Mouse (Mus musculus) thymus, postnatal 0 days (tissue): ENCODE data around the gene Cspg5. TPM values are rescaled to one million over a fixed set of nuclear protein-coding genes. Genes with fewer than 3 reads are reported as not detected.

Source experiments
- DNase-seq: peaks from one replicate; pipeline ENCODE4 v3.0.0-alpha.2; 2015; ENCODE audit warnings: low spot score
- polyA plus RNA-seq: library from polyadenylated mRNA; unstranded; fragments of >200 nt; fragmentation: Nextera tagmentation; extraction: Ambion mirVana; gene quantifications from 2 replicates; pipeline ENCODE4 v1.2.1, GENCODE M21; 2015

Cspg5 gene
- polyA plus RNA-seq, 1 experiment from 2014 or later, result 0.12 TPM

- no peak for DNase-seq
Measured at GRCm38 (mm10) chr9:110250776-110251175, 7.2 kb downstream of the Cspg5 start.

DNA sequence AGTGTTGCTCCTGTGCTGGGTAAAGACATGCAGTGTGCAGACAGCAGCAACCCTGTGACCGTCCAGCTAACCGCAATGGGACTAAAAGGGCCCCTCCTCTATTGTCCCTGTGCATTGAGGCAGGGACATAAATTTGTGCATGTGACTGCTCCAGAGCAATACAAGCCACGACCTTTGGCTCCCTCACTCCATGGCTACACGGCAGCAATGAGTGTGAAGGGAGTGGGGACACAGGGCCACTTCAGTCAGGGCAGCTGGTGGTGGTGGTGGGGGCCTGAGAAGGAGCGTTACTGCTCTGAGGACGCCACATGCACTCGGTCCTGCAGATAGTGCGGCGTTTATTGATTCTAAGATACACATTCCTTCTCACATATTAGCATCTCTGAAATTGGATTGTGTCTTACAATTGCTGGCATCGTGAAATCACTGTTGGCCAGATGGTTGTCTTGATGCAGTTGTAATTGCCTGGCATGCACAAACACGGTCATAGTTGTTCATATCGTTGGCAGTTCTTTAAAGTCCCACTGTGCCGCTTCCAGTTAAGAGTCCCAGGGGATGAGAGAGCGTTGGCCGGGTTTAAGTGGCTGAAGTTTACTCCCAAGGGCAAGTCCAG, 11.9 kb downstream of the Cspg5 start:
- DNase-seq, result no peak

DNA sequence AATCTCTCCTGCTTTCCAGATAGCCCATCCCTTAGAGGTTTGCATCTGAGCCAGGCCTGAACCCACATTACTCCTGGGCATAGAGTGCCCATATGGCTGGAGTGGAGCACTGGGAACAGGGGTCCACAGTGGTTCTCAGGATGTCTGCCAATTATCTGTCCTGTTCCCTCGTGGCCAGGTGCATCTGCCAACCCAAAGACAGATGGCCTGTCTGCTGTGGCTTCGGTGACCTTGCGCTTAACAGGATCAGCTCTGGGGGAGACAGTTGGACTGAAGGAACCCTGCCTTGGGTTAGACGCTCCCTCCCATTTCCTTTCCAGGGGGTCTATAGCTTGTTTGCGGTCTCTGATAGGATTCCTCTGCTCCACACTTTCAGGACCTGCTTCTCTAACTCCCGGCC, 15.1 kb downstream of the Cspg5 start:
- DNase-seq, result no peak

- no peak for DNase-seq
Measured at GRCm38 (mm10) chr9:110259118-110259517, 15.5 kb downstream of the Cspg5 start.

DNA sequence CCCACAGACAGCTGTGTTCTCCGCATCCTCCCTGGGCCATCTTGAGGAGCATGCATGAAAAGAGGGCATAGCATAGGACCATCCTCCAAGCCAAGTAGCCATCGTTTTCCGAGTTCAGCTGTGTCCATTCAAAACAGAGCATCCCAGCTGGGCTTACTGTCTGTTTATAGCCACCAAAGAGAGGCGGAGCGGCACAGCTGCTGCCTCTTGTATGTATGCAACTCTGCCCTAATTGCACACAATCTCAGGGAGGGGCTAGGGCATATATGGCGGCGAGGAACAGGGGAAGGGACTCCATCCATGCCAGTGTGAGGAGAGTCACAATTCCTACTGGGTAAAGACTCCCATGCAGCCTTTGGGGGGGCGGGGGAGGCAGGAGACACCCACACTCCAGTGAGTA, 19.6 kb downstream of the Cspg5 start:
- no peak for DNase-seq

GRCm38 (mm10) chr9:110264991-110265390, 21.4 kb downstream of the Cspg5 start:
- DNase-seq, result no peak

GRCm38 (mm10) chr9:110268416-110268815, 24.8 kb downstream of the Cspg5 start:
- DNase-seq, result no peak

DNA sequence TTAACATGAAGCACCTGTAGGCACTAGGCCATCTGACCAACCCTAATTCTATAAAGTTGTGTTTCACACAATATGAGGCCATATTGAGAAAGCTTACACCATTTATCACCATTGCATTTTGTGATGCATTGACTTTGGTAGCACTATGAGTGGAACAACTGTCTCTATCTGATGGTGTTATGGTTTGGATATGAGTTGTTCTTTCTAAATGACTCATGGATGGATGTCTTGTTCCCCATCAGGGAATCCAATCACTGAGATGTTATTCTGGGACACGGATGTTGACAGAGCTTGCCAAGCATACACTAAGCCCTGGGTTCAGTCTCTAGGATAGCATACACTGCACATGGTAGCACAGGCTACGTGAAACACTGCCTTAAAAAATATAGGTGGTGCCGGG, 28.7 kb downstream of the Cspg5 start:
- no peak for DNase-seq

GRCm38 (mm10) chr9:110273507-110273906, 29.9 kb downstream of the Cspg5 start:
- DNase-seq, result no peak

DNA sequence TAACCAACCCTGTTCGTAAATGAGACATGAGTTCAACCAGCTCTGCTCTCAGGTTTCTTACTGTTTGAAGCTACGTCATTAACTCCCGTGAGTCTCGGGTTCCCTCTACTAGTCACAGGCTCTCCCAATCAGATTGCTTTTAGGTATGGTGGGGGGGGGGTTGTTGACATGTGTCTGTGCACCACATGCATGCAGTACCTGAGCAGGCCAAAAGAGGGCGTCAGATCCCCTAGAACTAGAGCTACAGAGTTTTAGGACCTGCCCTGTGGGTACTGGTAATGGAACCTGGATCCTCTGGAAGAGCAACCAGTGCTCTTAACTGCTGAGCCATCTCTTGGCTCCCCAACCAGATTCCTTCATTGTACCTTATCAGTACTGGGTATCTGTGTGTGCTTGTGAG, 32.3 kb downstream of the Cspg5 start:
- no peak for DNase-seq

DNA sequence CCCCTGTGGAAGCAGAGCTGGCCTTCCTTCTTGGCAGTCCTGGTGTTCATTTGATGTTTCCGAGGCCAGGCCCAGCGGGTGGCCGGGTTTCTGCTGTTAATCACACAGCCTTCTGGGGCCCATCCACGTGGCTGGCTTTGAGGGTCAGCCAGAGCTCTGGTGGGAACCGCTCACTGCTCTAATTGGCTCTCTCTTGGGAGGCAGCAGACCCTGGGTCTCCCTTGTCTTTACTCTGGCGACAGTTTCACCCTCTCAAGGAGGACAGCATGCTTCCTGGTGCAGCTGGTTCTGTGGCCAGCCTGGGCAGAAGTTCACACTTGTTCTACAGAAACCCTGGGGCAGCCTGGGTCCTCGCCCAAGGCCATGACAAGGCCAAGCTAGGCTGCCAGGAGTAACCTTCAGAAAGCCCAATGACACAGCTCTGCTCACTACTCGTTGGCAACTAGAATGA, 33.9 kb downstream of the Cspg5 start:
- DNase-seq, result no peak

DNA sequence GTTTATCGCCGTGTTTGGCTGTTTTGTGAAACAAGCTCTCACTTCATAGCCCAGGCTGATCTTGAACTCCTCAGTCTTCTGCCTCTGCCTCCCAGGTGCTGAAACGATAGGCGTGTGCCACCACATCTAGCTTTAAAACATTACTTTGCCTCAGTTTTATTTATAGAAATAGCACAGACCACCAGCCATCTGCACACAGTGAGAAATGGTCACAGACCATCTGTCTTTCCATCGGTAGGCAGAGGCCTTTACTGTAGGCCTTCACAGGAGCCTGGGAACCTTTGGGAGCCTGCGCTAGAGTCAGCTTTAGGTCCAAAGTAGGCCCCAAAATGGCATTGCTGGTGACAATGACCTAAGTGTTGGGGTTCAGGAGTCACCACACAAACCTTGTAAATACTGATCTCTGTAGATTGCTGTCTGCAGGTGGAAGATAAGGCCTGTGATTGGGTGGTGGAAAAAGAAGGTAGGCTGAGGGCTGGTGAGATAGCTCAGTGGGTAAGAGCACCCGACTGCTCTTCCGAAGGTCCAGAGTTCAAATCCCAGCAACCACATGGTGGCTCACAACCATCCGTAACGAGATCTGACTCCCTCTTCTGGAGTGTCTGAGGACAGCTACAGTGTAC, 40.6 kb downstream of the Cspg5 start:
- DNase-seq, result no peak

DNA sequence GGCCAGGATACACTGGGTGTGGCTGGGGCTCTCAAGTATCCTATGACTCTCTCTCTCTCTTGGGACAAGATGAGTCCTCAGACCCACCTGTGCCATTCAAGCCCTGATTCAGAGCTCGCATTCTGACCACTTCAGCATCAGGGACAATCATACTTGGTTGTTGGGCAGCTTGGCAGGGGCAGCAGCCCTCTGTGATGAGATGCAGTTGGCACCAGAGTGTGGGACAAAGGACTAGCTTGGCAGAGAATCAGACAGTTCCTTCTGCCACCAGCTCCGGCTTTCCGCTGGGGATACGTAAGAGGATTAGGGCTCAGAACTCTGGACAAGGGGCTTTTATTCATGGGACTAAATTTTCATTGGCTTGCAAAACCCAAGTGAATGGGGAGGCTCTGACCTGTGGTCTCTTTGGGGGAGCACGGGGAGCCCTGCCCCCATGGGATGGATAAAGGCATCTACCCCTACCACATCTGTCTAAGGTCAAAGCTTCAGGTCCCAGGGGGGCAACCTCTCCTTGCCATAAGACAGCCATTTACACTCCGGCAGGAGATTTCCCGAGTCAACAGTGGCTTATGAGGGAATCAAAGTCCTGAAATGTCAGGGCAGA, 43.8 kb downstream of the Cspg5 start:
- DNase-seq, result no peak

DNA sequence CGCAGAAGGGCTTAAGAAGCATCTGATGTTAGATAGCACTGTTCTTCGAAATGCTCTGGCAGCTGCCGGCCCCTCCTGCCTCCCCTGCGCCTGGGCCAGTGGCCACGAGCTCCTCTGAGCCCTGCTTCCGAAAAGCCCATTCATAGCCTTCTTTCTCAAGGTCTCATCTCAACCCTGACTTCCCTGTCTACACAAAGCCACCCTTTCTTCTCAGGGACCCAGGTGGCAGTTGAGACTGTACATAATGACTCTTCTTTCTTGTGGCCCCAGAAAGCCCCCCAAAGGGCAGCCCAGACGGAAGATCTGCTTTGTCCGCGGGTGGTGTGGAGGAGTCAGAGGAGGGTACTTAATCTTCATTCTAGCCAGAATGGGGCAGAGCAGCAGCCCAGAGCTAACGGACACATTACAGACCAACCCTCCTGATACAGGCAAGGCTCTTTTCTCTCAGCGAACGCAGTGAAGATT, 49.7 kb downstream of the Cspg5 start:
- DNase-seq, result no peak

GRCm38 (mm10) chr9:110293873-110294415, 50.4 kb downstream of the Cspg5 start:
- no peak for DNase-seq

- DNase-seq, result no peak
Measured at GRCm38 (mm10) chr9:110294786-110295185, 51.2 kb downstream of the Cspg5 start.

DNA sequence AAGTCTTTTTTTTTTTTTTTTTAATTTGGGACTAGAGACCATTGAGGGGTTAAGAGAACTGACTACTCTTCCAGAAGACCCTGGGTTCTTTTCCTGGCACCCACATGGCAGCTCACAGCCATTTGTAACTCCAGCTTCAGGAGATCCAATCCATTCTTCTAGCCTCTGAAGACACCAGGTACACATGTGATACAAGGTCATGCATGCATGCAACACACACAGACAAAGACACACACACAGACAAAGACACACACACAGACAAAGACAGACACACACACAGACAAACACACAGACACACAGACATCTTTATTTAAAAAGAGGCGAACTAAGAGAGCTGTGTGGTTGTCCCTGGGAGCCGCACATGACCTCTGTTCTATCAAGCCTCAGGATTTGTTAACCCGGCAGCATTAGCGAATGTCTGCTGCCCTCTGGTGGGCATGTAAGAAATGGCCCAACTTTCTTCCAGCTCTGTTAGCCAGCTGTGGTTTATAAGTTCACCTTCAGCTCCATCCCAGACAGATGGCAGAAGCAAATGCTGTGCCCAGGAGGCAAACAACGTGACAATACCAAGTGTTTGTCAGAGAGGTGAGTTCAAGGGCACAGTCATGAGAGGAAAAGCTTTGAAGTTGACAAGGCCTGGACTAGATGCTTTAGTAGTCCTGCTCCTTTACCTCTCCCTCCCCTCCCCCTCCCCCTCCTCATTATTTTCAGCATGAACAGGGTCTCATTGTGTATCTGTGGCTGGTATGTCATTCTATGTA, 53.5 kb downstream of the Cspg5 start:
- peak; percentile 83 for DNase-seq

DNA sequence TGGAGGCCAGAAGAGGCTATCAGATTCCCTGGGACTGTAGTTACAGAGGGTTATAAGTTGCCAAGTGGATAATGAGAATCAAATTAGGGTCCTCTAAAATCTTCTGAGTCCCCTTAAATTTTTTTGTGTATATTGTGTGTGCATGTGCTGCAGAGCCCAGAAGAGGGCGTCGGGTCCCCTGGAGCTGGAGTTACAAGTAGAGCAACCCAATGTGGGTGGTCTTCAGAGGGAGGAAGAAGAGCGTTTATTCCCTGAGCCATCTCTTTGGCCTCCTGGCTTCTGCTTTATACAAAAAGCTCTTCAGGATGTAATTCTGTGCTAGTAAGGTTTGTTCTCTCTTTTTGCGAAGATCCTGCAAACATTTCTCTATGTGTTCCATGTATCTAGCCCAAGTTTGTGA, 60.9 kb downstream of the Cspg5 start:
- peak; percentile 63 for DNase-seq

DNA sequence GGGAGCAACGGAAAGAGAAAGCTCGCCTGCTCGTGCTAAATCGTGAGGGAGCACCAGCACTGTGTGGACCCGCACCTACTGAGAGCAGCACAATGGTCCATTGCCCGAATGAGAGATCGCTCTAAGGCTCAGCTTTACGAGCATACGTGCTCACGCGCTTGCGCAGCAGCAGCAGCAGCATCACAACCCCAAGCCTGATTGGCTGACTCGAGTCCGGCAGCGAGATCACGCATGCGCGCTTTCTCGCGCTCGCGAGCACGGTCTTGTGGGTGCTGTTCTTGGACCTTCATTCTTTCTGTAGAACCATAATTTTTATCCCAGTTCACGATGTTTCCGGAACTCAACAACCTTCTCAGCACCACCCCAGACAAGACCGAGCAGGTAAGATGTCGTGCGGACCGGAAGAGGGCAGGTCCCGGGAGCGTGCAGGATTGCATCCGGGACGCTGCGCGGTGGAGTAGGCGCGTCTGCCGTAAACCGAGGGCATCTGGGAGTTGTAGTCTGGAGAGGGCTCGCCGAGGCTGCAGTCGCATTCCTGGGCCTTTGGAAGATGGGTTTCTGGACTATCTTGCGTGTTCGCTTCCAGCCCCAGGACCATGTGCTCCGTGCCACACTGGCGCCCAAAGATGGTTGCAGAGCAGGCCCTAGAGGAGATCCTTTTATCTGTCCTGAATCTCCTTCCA, 61.5 kb downstream of the Cspg5 start, which contains the start of gene Elp6:
Gene Elp6, plus strand, starts transcription at position 205 of the 683 bp plus-strand sequence.
- peak; percentile 92 for DNase-seq

DNA sequence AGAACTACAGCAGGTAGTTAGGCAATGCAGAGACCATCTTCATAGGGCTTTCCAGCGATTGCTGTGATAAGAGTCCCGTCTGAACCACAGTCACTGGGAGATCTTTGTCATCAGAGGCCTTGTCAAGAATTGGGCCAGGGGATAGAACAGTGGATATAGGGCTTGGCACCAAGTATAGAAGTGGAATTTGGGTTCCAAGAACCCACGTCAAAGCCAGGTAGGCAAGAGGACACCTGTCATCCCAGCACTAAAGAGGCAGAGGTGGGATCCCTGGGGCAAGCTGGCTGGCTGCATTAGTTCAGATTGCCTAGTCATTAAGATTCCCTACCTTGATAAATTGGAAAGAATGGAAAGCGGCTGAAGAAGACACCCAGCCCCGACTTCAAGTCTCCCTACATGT, 62.8 kb downstream of the Cspg5 start:
- no peak for DNase-seq
